Mouse (Mus musculus) E14TG2a.4 (cell line): ENCODE data around the gene Corin.

Experiments used
- H3K27me3 ChIP-seq: 2 replicates; pipeline ENCODE4 v1.6.1; 2014; ENCODE audit warnings: low read length, control low read depth; ENCODE audit not compliant: insufficient read depth
- H3K36me3 ChIP-seq: 2 replicates; pipeline ENCODE4 v1.6.1; 2014; ENCODE audit warnings: low read length, control low read depth; ENCODE audit not compliant: insufficient read depth
- H3K4me1 ChIP-seq: replicated peaks from 2 replicates; pipeline ENCODE4 v1.6.1; 2014; ENCODE audit warnings: low read depth, low read length, control low read depth
- H3K4me3 ChIP-seq: replicated peaks from 2 replicates; pipeline ENCODE4 v1.5.1; 2014; ENCODE audit warnings: mild to moderate bottlenecking, low read length
- H3K9me3 ChIP-seq: 2 replicates; pipeline ENCODE4 v1.6.1; 2014; ENCODE audit warnings: low read length, control low read depth
- CTCF ChIP-seq: conservative IDR thresholded peaks from 2 replicates; pipeline ENCODE4 v1.5.1; 2014; ENCODE audit warnings: low read length
- NANOG ChIP-seq: IDR thresholded peaks from 2 replicates; pipeline ENCODE4 v1.6.1; 2014; ENCODE audit warnings: borderline replicate concordance, low read length, mixed read lengths
- POU5F1 ChIP-seq: IDR thresholded peaks from 2 replicates; pipeline ENCODE4 v1.6.1; 2014; ENCODE audit warnings: low read length, borderline replicate concordance

Gene Corin

DNA sequence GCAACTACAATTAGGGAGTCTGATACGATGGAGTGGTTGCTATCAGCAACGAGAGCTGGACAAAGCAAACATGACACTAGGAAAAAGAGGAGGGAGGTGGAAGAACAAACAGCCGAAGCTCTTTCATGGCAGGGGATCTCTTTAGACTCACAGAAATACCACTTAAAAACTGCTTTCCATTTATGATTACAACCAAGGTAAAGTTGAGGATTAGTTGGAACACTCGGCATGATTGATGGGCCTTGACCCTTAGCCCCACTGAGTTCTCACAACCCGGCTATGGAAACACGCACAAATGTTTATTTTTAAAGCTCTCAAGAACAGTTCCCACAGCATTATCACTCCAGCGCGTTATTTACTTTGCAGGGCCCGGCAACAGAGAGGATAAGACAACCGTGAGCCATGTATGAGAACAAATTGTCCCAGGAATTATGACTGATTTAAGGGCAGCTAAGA, 92.4 kb downstream of the Corin start:
- H3K36me3 ChIP-seq = no peaks in the 10 kb centered on the region
- H3K27me3 ChIP-seq = no peaks in the 10 kb centered on the region
- H3K4me3 ChIP-seq = no peak overlapping the region
- no peaks in the 10 kb centered on the region for H3K9me3 ChIP-seq
- H3K4me1 ChIP-seq = no peaks in the 10 kb centered on the region
- no peak for TF ChIP-seq POU5F1
- no peak for TF ChIP-seq NANOG
- no peak for TF ChIP-seq CTCF

DNA sequence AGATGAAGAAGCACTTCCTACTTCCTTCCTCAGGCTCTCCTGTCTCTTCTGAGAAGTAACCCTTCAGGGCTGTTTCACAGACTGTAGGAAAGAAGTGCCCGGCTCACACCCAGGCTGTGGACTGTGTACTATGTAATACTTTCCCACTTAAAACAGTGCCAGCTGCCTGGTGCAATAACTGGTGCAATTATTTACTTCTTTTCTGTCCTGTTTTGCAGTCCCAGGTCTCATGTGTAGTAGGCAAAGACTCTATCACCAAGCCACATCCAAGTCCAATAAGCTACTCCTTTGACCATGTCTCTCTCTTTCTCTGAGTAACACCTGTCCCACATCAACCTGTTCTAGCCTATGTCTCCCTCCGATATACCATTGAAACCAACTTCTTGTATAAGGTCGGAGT, 93.4 kb downstream of the Corin start:
- no peaks in the 10 kb centered on the region for H3K4me1 ChIP-seq
- H3K27me3 ChIP-seq = no peaks in the 10 kb centered on the region
- H3K4me3 ChIP-seq = no peak overlapping the region
- no peaks in the 10 kb centered on the region for H3K9me3 ChIP-seq
- no peaks in the 10 kb centered on the region for H3K36me3 ChIP-seq
- TF ChIP-seq CTCF (no peak), POU5F1 (no peak), NANOG (no peak)

DNA sequence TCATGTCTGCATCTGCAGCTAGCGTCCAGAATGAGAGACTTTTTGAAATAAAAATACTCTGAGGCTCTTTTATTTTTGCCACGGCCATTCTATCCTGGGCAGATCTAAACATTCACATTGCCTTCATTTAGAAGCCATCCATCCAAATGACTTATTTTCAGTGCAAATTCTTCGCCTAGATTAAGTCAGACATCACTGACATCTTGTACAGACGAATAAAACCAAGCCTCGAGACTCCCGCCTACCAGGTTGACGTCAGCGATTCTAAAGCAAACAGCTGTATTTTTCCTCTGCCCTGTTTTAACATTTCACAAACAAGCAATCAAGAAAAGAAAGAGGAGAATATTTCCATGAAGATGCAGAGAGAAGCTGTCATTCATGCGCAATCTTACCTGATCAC, 100.9 kb downstream of the Corin start:
- no peaks in the 10 kb centered on the region for H3K4me1 ChIP-seq
- H3K36me3 ChIP-seq = no peaks in the 10 kb centered on the region
- H3K9me3 ChIP-seq = no peaks in the 10 kb centered on the region
- no peak overlapping the region for H3K4me3 ChIP-seq
- no peak for TF ChIP-seq POU5F1
- TF ChIP-seq NANOG = no peak
- TF ChIP-seq CTCF = no peak
- H3K27me3 ChIP-seq = no peaks in the 10 kb centered on the region

DNA sequence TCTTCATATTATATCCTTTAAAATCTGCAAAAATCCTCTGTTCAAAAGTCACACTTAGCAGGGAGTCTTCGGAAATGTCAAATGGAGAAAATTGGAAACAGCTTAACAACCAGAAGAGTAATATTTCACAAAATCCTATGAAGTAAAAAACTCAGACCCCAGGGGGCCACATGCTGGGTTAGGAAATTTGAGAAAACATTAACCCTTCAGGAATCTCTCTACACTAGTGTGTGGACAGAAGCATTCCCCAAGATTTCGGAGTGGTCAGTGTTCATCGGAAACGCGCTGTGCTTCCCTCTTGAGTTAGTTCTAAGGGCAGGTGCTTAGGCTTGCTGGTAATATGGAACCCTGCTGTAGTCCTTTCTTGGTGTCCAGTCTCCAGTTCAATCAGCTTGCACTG, 101.4 kb downstream of the Corin start:
- Histone ChIP-seq H3K9me3 (no peaks in the 10 kb centered on the region), H3K36me3 (no peaks in the 10 kb centered on the region), H3K4me3 (no peak overlapping the region), H3K27me3 (no peaks in the 10 kb centered on the region), H3K4me1 (no peaks in the 10 kb centered on the region)
- TF ChIP-seq POU5F1 (no peak), CTCF (no peak), NANOG (no peak)

- no peaks in the 10 kb centered on the region for H3K36me3 ChIP-seq
- no peaks in the 10 kb centered on the region for H3K9me3 ChIP-seq
- H3K27me3 ChIP-seq = no peaks in the 10 kb centered on the region
- no peaks in the 10 kb centered on the region for H3K4me1 ChIP-seq
- H3K4me3 ChIP-seq = no peak overlapping the region
- TF ChIP-seq POU5F1 = no peak
Observed at GRCm38 (mm10) chr5:72401778-72402177, 102.5 kb downstream of the Corin start.

GRCm38 (mm10) chr5:72401251-72401650, 103.0 kb downstream of the Corin start:
- Histone ChIP-seq H3K4me1 (no peaks in the 10 kb centered on the region), H3K36me3 (no peaks in the 10 kb centered on the region), H3K4me3 (no peak overlapping the region), H3K27me3 (no peaks in the 10 kb centered on the region), H3K9me3 (no peaks in the 10 kb centered on the region)
- TF ChIP-seq POU5F1 (no peak), CTCF (no peak), NANOG (no peak)

DNA sequence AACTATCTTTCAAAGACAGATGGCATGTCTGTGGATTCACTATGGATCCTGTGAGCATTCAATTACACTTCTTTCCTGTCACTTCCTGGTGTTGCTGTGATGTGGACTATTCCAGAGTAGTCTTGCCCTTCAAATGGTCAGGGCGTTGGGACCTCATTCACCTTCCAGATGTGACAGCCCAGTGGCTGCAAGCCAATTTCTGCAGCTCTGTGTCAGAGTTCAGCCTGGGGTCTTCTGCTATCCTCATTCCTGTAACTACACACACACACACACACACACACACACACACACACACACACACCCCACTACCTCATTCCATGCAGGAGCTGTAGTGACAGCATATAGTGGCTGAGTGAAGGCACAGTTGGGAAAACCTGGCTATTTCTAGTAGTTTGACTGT, 122.1 kb downstream of the Corin start:
- Histone ChIP-seq H3K9me3 (no peaks in the 10 kb centered on the region), H3K27me3 (no peaks in the 10 kb centered on the region), H3K36me3 (no peaks in the 10 kb centered on the region), H3K4me1 (no peaks in the 10 kb centered on the region), H3K4me3 (no peak overlapping the region)
- TF ChIP-seq POU5F1 = no peak
- no peak for TF ChIP-seq CTCF
- TF ChIP-seq NANOG = no peak

DNA sequence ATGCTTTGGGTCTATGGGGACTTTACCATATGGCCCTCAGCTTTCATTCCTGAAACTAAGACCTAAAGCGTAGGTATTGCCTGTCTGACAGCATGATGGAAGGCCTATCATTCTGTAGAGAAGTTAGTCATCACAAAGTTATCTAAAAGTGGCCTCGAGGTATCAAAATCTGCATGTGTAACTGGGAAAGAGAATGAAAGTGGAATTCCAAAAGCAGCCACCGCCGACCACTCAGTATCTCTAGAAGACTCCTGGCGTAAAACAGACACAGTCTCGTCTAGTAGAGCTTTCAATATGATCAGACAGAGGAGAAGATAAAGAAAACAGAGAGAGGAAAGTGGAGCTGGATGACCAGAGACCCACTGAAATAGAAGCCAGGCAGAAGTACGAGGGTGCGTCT, 123.7 kb downstream of the Corin start:
- TF ChIP-seq NANOG = no peak
- no peak for TF ChIP-seq CTCF
- TF ChIP-seq POU5F1 = no peak
- no peaks in the 10 kb centered on the region for H3K9me3 ChIP-seq
- H3K4me1 ChIP-seq = no peaks in the 10 kb centered on the region
- H3K4me3 ChIP-seq = no peak overlapping the region
- no peaks in the 10 kb centered on the region for H3K36me3 ChIP-seq
- H3K27me3 ChIP-seq = no peaks in the 10 kb centered on the region

- H3K36me3 ChIP-seq = no peaks in the 10 kb centered on the region
- no peaks in the 10 kb centered on the region for H3K4me1 ChIP-seq
- no peaks in the 10 kb centered on the region for H3K27me3 ChIP-seq
- TF ChIP-seq POU5F1 = no peak
- no peak for TF ChIP-seq CTCF
- TF ChIP-seq NANOG = no peak
- no peaks in the 10 kb centered on the region for H3K9me3 ChIP-seq
- no peak overlapping the region for H3K4me3 ChIP-seq
Observed at GRCm38 (mm10) chr5:72368004-72368403, 136.3 kb downstream of the Corin start.

- TF ChIP-seq POU5F1 (no peak), CTCF (no peak), NANOG (no peak)
- Histone ChIP-seq H3K4me3 (no peak overlapping the region), H3K36me3 (no peaks in the 10 kb centered on the region), H3K9me3 (no peaks in the 10 kb centered on the region), H3K4me1 (no peaks in the 10 kb centered on the region), H3K27me3 (no peaks in the 10 kb centered on the region)
Observed at GRCm38 (mm10) chr5:72365801-72366200, 138.5 kb downstream of the Corin start.
